Mouse (Mus musculus) E14TG2a.4 (cell line): Measurements from ENCODE around the gene Cd248.

Experiments
- CTCF ChIP-seq: conservative IDR thresholded peaks from 2 replicates; pipeline ENCODE4 v1.5.1; 2014; ENCODE audit warnings: low read length
- POU5F1 ChIP-seq: IDR thresholded peaks from 2 replicates; pipeline ENCODE4 v1.6.1; 2014; ENCODE audit warnings: low read length, borderline replicate concordance

- no peak for TF ChIP-seq CTCF
- TF ChIP-seq POU5F1: no peak
Observed at GRCm38 (mm10) chr19:5036577-5036976, 31.3 kb upstream of the Cd248 start.
